Mouse (Mus musculus): Measurements from ENCODE around the gene Jund. TPM values are rescaled to one million over a fixed set of nuclear protein-coding genes. Genes with fewer than 3 reads are reported as not detected.

The Jund gene
- polyA plus RNA-seq, 1 experiment from 2014 or later, result 267 TPM

DNA sequence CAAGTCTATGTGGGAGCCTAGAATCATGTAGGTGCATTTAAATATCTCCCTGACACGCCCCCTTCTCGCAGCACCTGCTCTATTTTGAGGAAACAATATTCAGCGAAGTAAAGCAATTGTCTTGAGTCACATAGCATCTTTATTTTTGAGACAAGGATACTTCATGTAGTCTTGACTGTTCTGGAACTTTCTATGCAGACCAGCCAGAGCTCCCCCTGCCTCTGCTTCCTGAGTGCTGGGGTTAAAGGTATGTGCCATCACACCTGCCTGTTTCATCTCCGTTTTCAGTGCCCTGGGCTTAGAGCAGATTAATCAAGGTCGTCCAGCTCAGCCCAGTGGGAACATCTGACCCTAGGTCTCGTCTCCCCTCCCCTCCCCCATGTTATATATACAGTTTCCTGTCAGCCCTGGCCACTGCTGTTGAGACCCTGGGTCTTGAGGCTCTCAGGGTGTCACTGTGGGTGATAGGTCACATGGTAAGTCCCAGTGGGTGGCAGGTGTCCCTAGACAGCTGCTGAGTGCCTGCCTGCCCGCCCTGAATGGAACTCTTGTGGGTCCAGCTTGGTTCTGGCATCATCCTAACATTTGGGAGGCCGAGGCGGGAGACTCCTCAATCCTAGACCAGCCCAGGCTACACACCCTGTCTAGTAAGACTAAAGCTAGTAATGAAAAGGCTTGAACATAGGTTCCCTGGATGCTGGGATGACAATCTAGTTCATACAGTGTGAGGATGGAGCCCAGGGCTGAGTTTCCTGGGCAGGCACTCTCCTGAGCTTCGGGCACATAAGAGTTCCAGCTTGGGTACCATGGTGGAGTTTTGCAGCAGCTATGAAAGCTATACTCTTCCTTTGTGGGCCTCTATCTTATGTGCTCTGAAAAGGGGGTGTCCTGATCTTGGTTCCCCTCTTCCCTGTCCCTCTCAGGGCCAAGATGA is 2.6 kb downstream of the Jund start:
- Histone ChIP-seq H3K4me1 (peaks cover 43% of the 10 kb centered on the region), H3K4me3 (peak overlapping the region; percentile 99), H3K9ac (peak overlapping the region; percentile 100), H3K27ac (peak overlapping the region; percentile 32; the same call in 1 of the 2 replicates), H3K4me2 (replicated peaks) (peak overlapping the region; percentile 86), H3K36me3 (peaks cover 15% of the 10 kb centered on the region), H3K9me3 (no peaks in the 10 kb centered on the region), H3K27me3 (replicated peaks) (no peaks in the 10 kb centered on the region)
- WGBS, result 54% methylated on average over 10 of the region's 10 CpGs
- ATAC-seq (ENCODE audit: low FRiP score, low read depth), result no peak

DNA sequence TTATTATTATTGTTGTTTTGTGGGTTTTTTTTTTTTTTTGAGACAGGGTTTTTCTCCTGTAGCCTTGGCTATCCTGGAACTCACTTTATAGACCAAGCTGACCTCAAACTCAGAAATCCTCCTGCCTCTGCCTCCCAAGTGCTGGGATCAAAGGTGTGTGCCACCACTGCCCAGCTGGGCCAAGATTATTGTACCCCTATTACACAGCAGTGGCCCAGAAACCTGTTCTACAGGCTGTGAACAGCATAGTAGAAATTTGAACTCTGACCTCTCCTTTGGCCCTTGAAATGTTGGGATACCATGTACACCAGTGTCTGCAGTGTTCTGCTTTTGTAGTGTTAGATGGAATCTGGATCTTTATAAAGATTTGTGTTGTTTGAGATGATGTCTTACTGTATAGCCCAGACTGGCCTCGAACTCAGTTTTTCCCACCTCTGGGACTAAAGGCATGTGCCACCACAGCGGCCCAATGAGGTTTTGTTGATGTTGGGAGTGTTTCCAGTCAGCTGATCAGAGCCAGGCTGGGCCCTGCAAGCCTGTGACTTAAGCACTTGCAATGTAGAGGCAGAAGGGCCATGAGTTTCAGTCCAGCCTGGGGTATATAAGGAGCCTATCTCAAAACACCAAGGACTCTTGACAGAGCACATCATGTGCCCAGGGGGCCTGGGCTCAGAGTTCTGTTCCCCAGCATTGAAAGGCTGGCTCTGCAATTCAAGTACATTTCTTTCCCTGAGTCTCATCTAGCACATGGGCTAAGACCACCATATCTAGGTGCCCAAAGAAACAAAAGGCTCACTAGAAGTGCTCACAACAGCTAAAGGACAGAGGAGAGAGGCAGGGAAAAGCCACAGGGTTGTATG is 3.5 kb downstream of the Jund start:
- 82% methylated on average over 2 of the region's 2 CpGs for WGBS
- peaks cover 15% of the 10 kb centered on the region for H3K36me3 ChIP-seq

DNA sequence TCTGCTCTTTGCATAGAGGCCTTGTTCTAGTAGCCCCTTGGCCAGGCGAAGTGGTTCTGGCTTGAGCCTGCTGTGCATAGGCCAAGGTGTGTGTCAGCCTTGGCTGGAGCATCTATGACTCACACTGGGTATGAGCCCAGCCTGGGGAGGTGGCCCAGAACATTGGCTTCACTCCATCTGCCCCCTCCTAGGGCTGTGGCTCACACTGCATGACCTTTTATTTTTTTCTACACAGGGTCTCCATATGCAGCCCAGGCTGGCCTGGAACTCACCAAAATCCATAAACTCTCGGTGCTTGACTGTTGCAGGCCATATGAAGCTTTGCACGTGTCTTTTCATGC is 4.1 kb downstream of the Jund start:
- 0 out of 2 replicates have a peak overlapping the region, but pooled peaks have one; percentile 26 for H3K9ac ChIP-seq
- H3K4me1 ChIP-seq, result peaks cover 28% of the 10 kb centered on the region
- no peaks in the 10 kb centered on the region for H3K9me3 ChIP-seq
- no peaks in the 10 kb centered on the region for H3K27me3 ChIP-seq (replicated peaks)
- no peak overlapping the region for H3K27ac ChIP-seq
- WGBS, result 83% methylated on average over 3 of the region's 3 CpGs
- H3K36me3 ChIP-seq, result peaks cover 15% of the 10 kb centered on the region
- H3K4me2 ChIP-seq (replicated peaks), result peak overlapping the region; percentile 86
- no peak overlapping the region for H3K4me3 ChIP-seq
- no peak for ATAC-seq (ENCODE audit: low FRiP score, low read depth)

More for the DNA sequence above, 3.5 kb downstream of the Jund start:
- peaks cover 34% of the 10 kb centered on the region for H3K4me1 ChIP-seq
- no peak for ATAC-seq (ENCODE audit: low FRiP score, low read depth)
- H3K27ac ChIP-seq, result no peak overlapping the region
- H3K9me3 ChIP-seq, result no peaks in the 10 kb centered on the region
- H3K27me3 ChIP-seq (replicated peaks), result no peaks in the 10 kb centered on the region
- peak overlapping the region; percentile 86 for H3K4me2 ChIP-seq (replicated peaks)
- 0 out of 2 replicates have a peak overlapping the region, but pooled peaks have one; percentile 26 for H3K9ac ChIP-seq
- H3K4me3 ChIP-seq, result no peak overlapping the region; the same call in 1 of the 2 replicates

DNA sequence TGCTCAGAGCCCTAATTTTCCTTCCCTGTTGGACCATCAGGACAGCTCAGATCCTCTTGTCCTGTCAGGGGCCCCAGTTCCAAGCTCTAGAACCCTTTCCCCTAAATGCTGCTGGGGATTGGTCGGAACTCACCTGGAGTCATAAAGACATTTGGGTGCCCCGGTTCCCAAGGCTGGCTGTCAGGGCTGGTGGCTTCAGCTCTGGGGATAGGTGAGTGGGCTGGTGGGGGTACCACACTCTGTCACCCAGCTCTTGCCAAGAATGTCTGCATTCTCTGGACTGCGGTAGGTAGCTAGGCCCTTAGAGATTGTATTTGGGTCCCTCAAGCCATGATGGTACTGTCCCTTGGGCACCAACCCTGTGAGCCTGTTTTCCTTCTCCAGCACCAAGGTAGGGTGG is 4.5 kb downstream of the Jund start, which contains the start of gene Iqcn:
Gene Iqcn (plus strand): TSS at position 171 of the 400 bp plus-strand sequence.
- 0 out of 2 replicates have a peak within 1 kb of the TSS, but pooled peaks have one; percentile 26 for H3K9ac ChIP-seq
- H3K4me1 ChIP-seq, result peaks cover 27% of the 10 kb centered on the region
- no peaks in the 10 kb centered on the region for H3K27me3 ChIP-seq (replicated peaks)
- H3K36me3 ChIP-seq, result peaks cover 15% of the 10 kb centered on the region
- no peak within 1 kb of the TSS; the same call in 1 of the 2 replicates for H3K4me3 ChIP-seq
- no peak within 1 kb of the TSS for H3K27ac ChIP-seq
- H3K4me2 ChIP-seq (replicated peaks), result peak within 1 kb of the TSS; percentile 86
- ATAC-seq (ENCODE audit: low FRiP score, low read depth), result no peak
- H3K9me3 ChIP-seq, result no peaks in the 10 kb centered on the region
- WGBS, result 88% methylated on average over 3 of the region's 3 CpGs

DNA sequence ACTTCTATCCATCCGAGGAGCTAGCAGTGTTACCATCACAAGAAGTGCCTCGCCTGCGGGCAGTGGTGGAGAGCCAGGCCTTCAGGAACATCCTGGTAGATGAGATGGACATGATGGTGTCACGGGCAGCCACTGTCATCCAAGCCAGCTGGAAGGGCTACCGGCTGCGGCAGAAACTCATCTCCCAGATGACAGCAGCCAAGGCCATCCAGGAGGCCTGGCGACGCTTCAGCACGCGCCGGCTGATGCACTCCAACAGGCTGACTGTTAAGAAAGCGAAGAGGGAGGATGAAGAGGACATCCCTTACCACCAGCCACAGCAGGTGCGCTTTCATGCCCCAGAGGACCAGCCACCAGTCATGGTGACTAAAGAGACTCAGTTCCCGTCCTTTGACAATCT is 9.5 kb downstream of the Jund start:
- H3K9ac ChIP-seq, result no peak overlapping the region
- H3K27me3 ChIP-seq (replicated peaks), result no peaks in the 10 kb centered on the region
- H3K4me2 ChIP-seq (replicated peaks), result no peak overlapping the region
- H3K4me3 ChIP-seq, result no peak overlapping the region
- no peak for ATAC-seq (ENCODE audit: low FRiP score, low read depth)
- no peak overlapping the region for H3K27ac ChIP-seq
- H3K36me3 ChIP-seq, result peaks cover 4% of the 10 kb centered on the region
- WGBS, result 91% methylated on average over 14 of the region's 14 CpGs
- H3K4me1 ChIP-seq, result peaks cover 6% of the 10 kb centered on the region
- H3K9me3 ChIP-seq, result no peaks in the 10 kb centered on the region

DNA sequence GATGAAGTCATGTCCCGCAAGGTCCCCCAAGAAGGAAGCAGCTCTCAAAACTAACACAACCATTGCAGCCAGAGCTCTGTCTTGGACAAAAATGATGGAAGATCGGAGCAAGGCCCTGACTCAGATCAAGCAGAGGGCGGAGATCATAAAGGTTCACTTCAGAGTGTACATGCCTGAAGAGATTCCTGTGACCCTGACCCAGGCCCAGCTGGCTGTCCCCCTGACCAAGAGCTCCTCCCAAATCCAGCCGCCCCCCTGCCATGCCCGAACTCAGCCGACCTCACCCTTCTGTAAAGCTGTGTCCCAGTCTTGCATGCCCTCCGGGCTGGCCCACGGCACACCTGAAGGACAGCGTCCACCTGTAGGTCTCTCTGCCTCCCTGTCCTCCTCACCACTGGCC is 11.0 kb downstream of the Jund start:
- no peaks in the 10 kb centered on the region for H3K27me3 ChIP-seq (replicated peaks)
- WGBS, result 95% methylated on average over 9 of the region's 9 CpGs
- no peak overlapping the region for H3K27ac ChIP-seq
- no peak for ATAC-seq (ENCODE audit: low FRiP score, low read depth)
- no peaks in the 10 kb centered on the region for H3K36me3 ChIP-seq
- no peaks in the 10 kb centered on the region for H3K4me1 ChIP-seq
- H3K9ac ChIP-seq, result no peak overlapping the region
- H3K9me3 ChIP-seq, result no peaks in the 10 kb centered on the region
- no peak overlapping the region for H3K4me3 ChIP-seq
- no peak overlapping the region for H3K4me2 ChIP-seq (replicated peaks)

DNA sequence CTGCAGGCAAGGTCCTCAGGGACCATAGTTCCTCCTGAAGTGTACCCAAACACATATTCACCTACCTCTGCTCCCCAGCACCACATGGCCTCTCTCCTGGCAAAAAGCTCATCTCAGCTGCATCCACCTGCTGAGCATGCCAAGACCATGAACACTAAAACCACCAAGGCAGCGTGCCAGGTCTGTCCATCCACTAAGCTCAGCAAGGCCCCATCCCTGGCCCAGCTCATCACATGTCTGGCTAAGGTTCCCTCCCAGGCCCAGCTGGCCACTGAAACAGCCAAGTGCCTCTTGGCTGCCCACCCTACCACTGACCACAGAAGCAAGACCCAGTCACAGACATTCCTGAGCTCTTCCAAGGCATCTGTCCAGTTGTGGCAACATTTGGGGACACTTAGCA is 11.5 kb downstream of the Jund start:
- no peak for ATAC-seq (ENCODE audit: low FRiP score, low read depth)
- Histone ChIP-seq H3K27me3 (replicated peaks) (no peaks in the 10 kb centered on the region), H3K4me2 (replicated peaks) (no peak overlapping the region), H3K4me1 (no peaks in the 10 kb centered on the region), H3K9ac (no peak overlapping the region), H3K9me3 (no peaks in the 10 kb centered on the region), H3K4me3 (no peak overlapping the region), H3K36me3 (no peaks in the 10 kb centered on the region), H3K27ac (no peak overlapping the region)
- 95% methylated on average over 1 of the region's 1 CpGs for WGBS

DNA sequence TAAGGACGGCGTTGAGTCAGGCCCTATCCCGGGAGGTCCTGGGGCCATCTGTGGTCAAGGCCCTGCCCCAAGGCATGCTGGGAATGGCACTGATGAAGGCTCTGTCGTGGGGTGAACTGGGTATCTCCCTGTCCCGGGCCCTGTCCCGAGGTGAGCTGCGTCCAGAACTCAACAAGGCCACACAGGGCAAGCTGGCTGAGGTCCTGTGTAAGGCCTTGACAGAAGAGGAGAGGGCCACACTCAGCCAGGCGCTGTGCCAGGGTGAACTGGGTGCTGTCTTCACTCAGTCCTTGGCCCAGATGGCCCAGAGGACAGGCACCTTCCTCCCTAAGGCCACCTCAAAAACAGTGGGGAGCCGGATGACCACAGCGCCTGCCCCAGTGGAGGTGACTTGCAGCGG is 12.3 kb downstream of the Jund start:
- no peaks in the 10 kb centered on the region for H3K36me3 ChIP-seq
- 89% methylated on average over 11 of the region's 11 CpGs for WGBS
- no peak for ATAC-seq (ENCODE audit: low FRiP score, low read depth)
- no peaks in the 10 kb centered on the region for H3K9me3 ChIP-seq
- no peak overlapping the region for H3K4me3 ChIP-seq
- no peaks in the 10 kb centered on the region for H3K4me1 ChIP-seq
- H3K27me3 ChIP-seq (replicated peaks), result no peaks in the 10 kb centered on the region
- no peak overlapping the region for H3K27ac ChIP-seq
- no peak overlapping the region for H3K9ac ChIP-seq
- no peak overlapping the region for H3K4me2 ChIP-seq (replicated peaks)

DNA sequence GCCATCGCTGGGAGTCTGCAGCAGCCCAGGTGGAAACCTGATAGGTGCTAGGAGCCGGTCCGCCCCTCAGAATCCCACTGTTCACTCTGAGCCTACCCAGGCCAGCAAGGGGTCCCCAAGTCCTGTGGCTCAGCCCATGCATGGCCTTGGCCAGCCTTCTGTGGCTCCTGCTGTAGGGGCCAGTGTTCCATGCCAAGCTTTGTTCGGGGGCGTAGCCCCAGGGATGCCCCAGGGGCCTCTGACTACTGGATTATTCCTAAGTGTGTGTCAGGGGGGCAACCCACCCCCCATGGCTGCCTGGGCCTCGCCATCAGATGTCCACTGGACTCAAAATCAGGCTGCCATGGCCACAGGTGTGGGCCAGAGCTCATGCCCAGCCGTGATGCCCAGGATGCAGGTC is 15.2 kb downstream of the Jund start:
- 81% methylated on average over 7 of the region's 7 CpGs for WGBS
- no peak for ATAC-seq (ENCODE audit: low FRiP score, low read depth)

DNA sequence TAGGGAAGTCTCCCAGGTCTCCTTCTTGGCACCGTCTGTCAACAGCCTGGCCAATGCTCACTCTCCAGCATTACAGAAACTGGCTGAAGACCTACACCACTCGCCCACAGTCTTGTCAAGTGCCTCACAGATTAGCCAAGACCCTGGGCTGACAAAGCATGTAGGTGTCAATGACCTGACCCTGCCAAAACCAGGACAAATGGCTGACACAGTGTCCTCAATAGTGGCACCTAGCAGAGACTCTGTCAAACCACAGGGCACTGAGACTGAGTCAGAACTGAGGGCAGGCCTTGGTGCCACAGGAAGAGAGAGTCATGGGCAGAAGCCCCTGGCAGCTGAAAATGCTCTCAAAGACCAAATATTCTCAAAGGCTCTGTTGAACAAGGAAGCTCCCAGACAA is 16.3 kb downstream of the Jund start:
- Histone ChIP-seq H3K4me2 (replicated peaks) (no peak overlapping the region), H3K9me3 (no peaks in the 10 kb centered on the region), H3K4me1 (0 out of 2 replicates have a peak, but pooled peaks cover 4% of the 10 kb centered on the region), H3K4me3 (no peak overlapping the region), H3K27me3 (replicated peaks) (no peaks in the 10 kb centered on the region), H3K36me3 (no peaks in the 10 kb centered on the region), H3K9ac (no peak overlapping the region), H3K27ac (no peak overlapping the region)
- 71% methylated on average over 2 of the region's 2 CpGs for WGBS
- ATAC-seq (ENCODE audit: low FRiP score, low read depth), result no peak

More for the DNA sequence above, 15.2 kb downstream of the Jund start:
- Histone ChIP-seq H3K9me3 (no peaks in the 10 kb centered on the region), H3K27me3 (replicated peaks) (no peaks in the 10 kb centered on the region), H3K4me2 (replicated peaks) (no peak overlapping the region), H3K4me3 (no peak overlapping the region), H3K27ac (no peak overlapping the region), H3K4me1 (0 out of 2 replicates have a peak, but pooled peaks cover 4% of the 10 kb centered on the region), H3K9ac (no peak overlapping the region), H3K36me3 (no peaks in the 10 kb centered on the region)

DNA sequence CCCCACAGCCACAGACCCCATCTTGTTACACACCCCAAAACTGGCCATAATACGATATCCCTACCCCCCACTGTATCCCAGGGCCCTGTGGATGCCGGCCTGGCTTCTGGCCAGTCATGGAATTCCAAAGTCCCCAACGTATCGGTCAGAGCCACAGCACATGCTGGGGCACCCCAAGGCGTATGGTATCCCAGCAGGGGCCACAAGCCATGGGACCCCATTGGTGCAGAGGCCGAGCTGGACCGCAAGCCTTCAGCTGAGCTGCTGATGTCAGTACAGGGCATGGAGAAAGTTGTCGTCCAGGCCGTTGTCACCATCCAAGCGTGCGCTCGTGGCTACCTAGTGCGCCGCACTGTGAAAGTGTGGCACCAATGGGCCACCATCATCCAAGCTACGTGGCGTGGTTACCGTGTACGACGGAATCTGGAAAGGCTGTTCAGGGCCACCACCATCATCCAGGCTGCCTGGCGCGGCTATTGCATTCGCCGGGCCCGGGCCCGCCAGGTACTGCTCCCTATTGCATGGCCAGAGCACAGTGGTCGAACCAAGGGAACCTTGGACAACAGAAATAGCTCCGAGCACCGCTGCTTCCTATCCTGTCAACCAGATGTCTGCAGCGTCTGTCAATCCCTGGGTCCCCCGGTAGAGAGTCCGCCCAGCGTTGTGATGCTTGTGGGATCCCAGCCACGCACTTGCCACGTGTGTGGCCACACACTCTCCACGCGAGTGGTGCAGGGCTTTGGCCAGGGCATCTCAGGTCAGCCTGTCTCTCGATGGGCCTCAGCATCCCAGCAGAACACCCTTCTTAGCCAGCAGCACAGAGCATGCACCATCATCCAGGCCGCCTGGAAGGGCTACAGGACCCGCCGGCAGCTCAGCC is 18.0 kb downstream of the Jund start:
- no peaks in the 10 kb centered on the region for H3K36me3 ChIP-seq
- 0 out of 2 replicates have a peak, but pooled peaks cover 4% of the 10 kb centered on the region for H3K4me1 ChIP-seq
- ATAC-seq (ENCODE audit: low FRiP score, low read depth), result no peak
- 86% methylated on average over 40 of the region's 40 CpGs for WGBS
- no peak overlapping the region for H3K4me2 ChIP-seq (replicated peaks)
- H3K27ac ChIP-seq, result no peak overlapping the region
- H3K27me3 ChIP-seq (replicated peaks), result no peaks in the 10 kb centered on the region
- H3K9ac ChIP-seq, result no peak overlapping the region
- no peaks in the 10 kb centered on the region for H3K9me3 ChIP-seq
- H3K4me3 ChIP-seq, result no peak overlapping the region
